Mouse (Mus musculus): ENCODE results near the gene Dolpp1. TPM values are rescaled to one million over a fixed set of nuclear protein-coding genes. Genes with fewer than 3 reads are reported as not detected.
"Not testable (repeated sequence)": the region's sequence is repeated elsewhere in the genome, so short reads cannot be mapped to it uniquely, and the experiment has no call there.

The Dolpp1 gene
- total RNA-seq, 2 experiments from 2014 or later: 7.0 to 7.3 TPM

DNA sequence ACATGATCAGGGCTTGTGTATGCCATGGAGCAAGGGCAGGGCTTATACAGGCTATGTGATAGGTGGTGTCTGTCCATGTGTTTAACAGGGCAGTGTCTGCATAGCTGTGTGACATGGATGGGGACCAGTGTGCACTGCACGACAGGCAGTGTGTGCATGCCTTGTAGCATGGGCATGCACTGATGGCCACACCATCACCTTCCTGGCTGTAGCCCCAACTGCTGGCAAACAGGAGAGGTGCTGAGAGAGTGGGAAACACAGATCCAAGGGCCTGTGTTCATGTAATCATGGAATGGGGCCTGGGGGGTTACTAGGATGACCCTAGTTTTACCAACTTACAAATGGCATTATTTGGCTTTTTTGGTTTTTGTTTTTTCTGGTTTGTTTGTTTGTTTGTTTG lies 11.8 kb downstream of the Dolpp1 start:
- intact Hi-C loops (cut with DNase I; ENCODE audit: low total_unique reads): no loop called here
- DNase-seq: no peak

DNA sequence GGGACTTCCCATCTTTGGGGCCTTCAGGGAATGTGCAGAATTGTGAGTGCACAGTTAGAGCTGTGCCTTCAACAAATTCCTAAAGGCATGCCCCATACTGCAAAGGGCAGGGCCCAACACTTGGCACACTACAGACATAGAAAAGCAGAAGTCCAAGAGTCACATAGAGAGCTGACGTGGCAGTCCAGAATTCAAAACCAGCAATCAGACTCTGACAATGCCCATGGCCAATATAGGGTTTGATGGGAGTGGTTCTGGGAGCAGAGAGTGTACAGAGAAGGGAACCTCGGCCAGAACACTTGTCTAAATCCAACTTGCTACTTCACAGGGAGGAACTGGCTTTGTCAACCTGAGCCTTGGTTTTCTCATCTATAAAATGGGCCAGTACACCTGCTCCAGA lies 15.2 kb downstream of the Dolpp1 start:
- intact Hi-C loops (cut with DNase I; ENCODE audit: low total_unique reads): no loop called here
- DNase-seq: no peak

DNA sequence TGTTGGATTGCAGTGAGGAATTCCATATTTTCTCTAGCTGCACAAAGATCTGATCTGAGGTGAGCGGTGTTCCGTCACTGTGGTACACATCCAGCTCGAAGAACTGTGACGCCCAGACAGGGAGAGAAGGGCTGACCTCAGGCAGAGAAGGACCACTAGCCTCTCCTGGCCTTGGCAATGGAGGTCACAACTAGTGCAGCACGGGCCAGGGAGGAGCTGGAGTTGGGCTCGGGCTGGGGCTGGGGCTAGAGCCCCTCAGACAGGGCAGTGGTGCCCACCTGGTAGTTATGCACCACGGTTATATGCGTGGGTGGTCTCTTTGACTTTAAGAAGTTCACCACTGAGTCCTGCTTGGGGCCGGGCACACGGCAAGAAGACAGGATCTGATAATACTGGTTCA lies 15.7 kb downstream of the Dolpp1 start:
- intact Hi-C loops (cut with DNase I; ENCODE audit: low total_unique reads): no loop called here
- DNase-seq: no peak

DNA sequence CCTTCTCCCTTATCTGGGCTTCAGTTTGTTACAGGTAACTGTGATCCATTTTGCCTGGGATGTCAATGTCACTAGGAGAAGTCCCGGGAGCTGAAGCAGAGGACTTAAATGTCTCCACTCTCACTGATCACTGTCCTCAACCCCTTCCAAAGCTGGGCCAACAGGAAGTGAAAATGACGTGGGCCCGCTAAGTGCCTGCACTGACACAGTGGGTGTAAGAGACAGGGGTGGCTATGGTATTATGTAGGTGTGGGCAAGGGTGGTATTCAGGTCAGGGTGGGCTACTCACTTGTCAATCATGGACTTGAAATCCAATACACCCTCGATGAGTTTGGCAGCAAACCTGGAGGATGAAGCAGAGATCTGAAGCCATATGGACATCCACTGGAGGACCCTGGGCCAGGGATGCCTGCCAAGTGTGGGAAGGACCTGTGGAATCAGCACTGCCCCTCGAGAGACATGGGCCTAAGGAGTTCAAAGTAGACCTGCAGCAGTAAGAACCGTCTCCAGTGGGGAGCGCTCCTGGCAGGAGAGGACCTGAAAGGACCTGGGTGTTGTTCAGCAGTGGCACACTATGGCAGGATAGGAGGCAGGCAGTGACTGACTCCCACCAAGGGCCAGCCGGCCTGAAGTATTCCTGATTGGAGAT lies 16.5 kb downstream of the Dolpp1 start:
- DNase-seq: no peak
- intact Hi-C loops (cut with DNase I; ENCODE audit: low total_unique reads): no loop called here

DNA sequence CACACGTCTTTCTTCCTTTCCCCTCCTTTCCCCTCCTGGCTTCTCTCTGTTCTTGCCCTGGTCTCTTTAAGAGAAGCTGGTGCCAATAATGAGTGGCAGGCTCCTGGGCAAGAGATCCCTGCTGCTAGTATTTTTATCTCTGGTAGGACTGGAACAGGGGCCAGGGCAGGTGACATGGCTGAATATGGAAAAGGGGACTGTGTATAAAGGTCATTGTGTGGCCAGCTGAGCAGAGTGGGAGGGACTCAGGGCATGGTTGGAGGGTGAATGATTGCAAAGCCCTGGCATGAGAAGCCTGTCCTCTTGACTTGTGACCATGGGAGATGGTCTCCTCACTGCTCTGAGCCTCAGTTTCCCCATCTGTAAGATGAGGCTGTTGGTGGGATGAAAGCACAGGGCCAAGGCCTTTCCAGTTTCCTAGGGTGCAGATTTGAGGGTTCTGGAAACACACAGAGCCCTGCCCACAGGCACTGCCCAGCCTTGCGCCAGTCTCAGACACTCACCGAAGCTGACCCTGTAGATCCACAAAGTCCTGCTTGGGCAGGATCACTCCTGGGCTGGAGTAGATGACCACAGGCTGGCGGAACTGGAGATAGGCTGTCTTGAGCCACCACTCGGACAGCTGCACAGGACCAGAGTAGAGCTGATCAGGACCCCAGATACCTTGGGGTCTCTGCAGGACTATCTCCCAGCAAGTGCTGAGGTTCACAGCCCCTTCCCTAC lies 17.6 kb downstream of the Dolpp1 start:
- DNase-seq: peak; percentile 52
- intact Hi-C loops (cut with DNase I; ENCODE audit: low total_unique reads): no loop called here

DNA sequence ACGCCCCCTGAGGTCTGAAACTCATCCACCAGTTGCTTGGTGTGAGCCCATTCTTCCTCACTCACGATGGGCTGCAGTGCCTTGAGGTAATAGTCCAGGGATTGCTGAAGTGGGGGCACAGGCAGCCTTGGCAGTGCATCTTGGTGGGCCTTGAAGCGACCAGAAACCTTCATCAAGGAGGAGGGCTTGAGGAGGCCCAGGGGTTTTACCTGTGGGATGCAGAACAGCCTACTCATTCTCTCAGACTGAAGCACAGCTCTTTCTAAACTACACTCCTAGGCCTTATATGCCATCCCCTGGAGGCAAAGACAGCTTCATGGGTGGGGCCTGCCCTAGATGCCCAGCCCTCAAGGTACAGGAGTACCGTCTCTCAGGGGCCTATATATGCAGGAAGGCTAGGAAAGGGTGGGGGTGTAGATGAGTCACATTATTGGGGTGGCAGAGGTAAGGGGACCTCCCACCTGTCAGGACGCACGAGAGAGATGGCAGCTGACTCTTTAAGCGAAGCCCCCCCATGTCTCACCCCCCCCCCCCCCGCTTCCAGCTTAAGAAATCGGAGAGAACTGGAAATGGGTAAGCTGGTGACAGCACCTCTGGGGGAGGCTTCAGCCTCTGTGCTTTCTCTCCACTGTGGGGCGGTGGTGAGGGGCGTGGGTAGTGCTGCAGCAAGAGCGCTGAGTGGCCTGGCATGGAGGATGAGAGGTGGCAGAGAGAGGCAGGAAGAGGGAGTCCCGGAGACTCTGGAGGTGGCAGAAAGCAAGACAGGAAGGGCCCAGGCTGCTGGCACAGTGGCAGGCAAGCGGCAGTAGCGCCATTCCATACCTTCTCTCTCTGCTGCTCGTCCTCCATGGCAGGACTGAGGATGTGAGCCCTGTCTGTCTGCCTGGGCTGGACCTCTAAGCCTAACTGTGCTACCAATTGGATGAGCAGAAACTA lies 21.3 kb downstream of the Dolpp1 start:
- DNase-seq: no peak
- intact Hi-C loops (cut with DNase I; ENCODE audit: low total_unique reads): no loop called here

GRCm38 (mm10) chr2:30414101-30414500 lies 22.0 kb downstream of the Dolpp1 start:
- intact Hi-C loops (cut with DNase I; ENCODE audit: low total_unique reads): no loop called here

DNA sequence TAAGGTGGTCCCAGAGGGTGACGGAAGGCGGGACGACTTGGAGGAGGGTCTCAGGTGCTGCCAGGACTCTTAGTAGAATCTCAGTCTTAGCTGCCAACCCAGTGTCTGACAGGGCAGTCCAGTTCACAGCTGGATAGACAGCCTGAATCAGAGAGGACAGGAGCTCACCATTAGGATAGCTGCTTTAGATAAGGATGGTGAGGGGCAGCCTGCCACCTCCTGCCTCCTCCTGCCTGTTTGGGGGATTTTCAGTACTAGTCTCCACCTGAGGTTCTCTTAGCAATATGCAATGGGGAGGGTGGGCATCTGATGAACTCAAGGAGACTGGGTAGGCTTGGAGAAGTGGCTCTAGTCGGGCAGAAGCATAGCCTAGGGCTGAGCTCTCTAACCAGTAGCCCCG lies 22.6 kb downstream of the Dolpp1 start:
- no peak for DNase-seq
- intact Hi-C loops (cut with DNase I; ENCODE audit: low total_unique reads): no loop called here

More at GRCm38 (mm10) chr2:30414101-30414500, 22.0 kb downstream of the Dolpp1 start:
- DNase-seq: no peak

GRCm38 (mm10) chr2:30415157-30415935 lies 23.3 kb downstream of the Dolpp1 start, which contains the start of gene Crat:
TSS of gene Crat (minus strand) at chr2:30415813.
- intact Hi-C loops (cut with DNase I; ENCODE audit: low total_unique reads): no loop called here
- peak; percentile 96 for DNase-seq

DNA sequence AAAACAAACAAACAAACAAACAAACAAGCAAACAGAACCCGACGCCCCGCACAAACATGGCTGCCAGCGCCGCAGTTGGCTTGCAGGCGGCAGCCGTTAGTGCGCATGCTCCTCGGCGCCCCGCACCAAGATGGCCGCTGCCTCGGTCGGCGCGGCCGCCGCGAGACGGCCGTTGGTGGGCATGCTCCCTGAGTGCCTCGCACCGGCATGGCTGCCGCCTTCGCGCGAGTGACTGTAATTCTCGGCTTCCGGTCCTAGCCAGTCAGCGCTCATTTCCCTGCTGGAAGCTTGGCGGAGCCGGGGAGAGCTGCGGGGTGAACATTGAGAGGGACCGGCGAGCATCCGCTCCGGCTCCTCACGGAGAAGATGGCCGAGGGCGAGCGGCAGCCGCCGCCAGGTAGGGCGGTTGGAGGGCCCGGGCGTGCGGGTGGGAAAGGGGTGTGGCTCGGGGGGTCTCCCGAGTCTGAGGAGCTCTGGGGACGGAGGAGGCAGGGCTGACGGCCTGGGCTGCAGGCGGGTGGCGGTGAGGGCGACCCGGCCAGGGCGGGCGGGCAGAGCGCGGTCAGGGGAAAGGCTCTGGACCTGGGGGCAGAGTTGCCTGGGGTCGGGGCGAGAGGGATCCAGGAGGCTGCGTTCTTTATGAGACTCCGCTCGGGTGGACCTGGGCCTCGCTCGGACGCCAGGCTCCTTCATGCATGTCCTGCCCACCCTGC lies 24.0 kb downstream of the Dolpp1 start, which contains the start of gene Ptpa:
Gene Ptpa, plus strand, starts transcription at position 104 of the 713 bp plus-strand sequence.
- intact Hi-C loops (cut with DNase I; ENCODE audit: low total_unique reads): no loop called here
- DNase-seq: peak; percentile 93

DNA sequence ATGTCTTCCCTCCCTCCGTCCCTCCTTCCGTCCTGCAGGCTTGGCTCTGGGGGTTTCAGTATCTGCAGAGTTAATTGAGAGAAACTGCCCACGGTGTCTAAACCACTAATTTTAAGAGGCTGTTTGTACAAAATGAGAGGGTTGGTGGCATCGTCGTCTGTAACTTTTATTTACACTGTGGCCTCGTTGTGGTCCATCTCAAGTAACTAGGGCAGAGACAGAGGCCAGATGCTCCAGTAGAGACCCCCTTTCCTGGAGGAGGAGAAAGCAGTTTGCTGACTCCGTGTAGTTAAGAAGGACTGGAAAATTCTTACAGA lies 24.6 kb downstream of the Dolpp1 start:
- no peak for DNase-seq
- intact Hi-C loops (cut with DNase I; ENCODE audit: low total_unique reads): no loop called here

GRCm38 (mm10) chr2:30417154-30417553 lies 25.1 kb downstream of the Dolpp1 start:
- DNase-seq; intact Hi-C loops (cut with DNase I; ENCODE audit: low total_unique reads): not testable (repeated sequence)

DNA sequence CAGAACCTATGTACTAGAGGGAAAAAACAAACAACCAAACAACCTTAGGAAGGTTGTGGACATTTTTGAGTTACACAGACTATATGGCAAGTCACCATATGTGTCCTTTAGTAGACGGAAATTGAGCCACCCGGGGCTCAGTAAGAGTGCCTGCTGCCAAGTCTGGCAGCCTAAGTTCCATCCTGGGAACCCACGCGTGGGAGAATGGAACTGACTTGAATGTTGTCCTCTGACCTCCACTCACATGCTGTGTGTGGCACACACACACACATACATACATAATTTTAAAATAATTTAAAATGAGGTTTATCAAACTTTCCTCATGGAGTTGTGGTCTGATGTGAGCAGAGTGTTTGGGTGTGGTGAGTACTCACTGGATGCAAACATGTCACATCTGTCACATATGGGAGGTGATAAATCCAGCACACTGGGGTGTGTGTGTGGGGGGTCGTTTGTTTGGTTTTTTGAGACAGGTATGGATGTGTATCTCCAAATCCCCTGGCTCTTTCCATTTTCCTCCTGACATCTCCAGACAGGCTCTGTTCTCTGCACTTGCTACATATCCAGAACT lies 25.6 kb downstream of the Dolpp1 start:
- no peak for DNase-seq
- intact Hi-C loops (cut with DNase I; ENCODE audit: low total_unique reads): no loop called here

GRCm38 (mm10) chr2:30418259-30418658 lies 26.2 kb downstream of the Dolpp1 start:
- intact Hi-C loops (cut with DNase I; ENCODE audit: low total_unique reads): no loop called here

DNA sequence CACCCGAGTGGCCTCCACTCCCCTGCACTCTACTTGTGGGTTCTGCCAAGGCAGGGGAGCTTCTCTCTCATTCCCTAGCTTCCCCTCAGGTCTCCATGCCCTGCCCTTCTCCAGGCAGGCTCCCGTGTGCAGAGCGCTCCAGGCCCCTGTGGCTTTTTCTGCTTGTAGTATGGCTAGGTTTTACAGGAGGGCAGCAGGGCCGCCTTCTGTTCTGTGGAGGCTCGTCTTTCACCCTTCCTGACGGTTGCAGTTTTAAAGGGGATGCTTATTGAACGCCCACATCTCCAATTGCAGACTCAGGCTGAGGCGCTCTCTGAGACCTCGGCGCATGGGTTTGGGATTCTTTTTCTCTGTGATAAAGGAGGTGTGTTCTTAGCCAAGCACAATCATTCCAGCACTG lies 27.1 kb downstream of the Dolpp1 start:
- intact Hi-C loops (cut with DNase I; ENCODE audit: low total_unique reads): no loop called here
- no peak for DNase-seq

More at GRCm38 (mm10) chr2:30418259-30418658, 26.2 kb downstream of the Dolpp1 start:
- DNase-seq: no peak

- DNase-seq: no peak
Observed at GRCm38 (mm10) chr2:30421432-30421831, 29.4 kb downstream of the Dolpp1 start.

GRCm38 (mm10) chr2:30429156-30429555 lies 37.1 kb downstream of the Dolpp1 start:
- DNase-seq: peak; percentile 66
- intact Hi-C loops (cut with DNase I; ENCODE audit: low total_unique reads): no loop called here

More at GRCm38 (mm10) chr2:30421432-30421831, 29.4 kb downstream of the Dolpp1 start:
- intact Hi-C loops (cut with DNase I; ENCODE audit: low total_unique reads): no loop called here

Measured in gastrocnemius, postnatal 14 days (tissue).